Mouse (Mus musculus) T-helper 17 cell (primary cell): ENCODE measurements at regions not wholly inside any gene's neighbourhood (a gene's known extent, or its start where the extent isn't known, plus 50 kb on each side); places are given as distances from the start of the nearest gene placed in this dataset.

ENCODE experiments used
- in situ Hi-C, 2 experiments: fragments of 300-600 bp; cut with MboI, MseI; formaldehyde crosslinking; loops; 1 replicate in 1 of 2; 2 replicates in 1 of 2; pipeline ENCODE4 v1.15.1; 2025; ENCODE audit warnings: high pct_unique_total_duplicates in 2 of 2

DNA sequence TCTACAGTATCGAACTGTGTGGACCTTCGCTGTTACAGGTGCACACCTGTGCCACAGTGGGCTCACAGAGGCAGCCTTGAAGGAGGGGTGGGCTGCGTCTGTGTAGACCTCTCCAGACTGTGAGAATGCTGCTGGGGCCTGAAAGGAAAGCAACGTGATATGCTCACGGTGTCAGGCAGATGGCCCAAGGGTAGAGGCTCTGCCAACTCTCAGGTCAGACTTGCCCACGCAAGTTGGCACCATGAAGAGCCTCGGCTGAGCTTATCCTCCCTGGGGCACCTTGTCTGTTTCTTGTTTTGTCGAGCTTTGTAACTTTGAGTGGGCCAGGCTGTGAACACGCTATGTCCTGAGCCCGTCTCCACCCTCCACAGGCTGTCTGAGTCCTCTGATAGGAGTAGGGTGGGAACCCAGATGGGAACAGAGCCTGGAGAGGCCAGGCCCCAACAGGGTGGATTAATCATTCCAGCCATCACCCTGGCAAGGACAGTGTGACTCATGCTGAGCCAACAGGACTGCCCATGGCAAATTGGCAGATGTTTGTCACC lies 558.6 kb downstream of the Vrk1 start:
- in situ Hi-C loops: loop anchor here in 1 of 2 experiments (5.0 kb wide), 1 partner anchor 1959 kb away; no protein-coding TSS in a partner anchor

DNA sequence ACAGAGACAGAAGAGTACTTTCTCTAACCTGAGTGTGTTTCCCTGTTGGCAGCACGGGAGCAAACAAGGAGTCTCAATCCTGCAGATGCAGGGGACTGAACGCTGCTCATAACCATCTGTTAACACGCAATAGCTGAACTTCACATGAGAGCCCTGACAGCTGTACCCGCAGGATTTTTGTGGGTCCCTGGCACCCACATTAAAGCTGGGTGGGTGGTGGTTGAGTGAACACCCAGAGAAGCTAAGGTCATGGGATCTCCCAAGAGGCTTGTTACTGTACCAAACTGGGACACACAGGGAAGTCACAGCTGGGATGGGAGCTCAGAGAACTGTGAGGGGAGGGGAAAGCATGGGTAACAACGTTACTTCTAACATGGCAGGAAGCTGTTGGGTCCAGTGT lies 562.9 kb downstream of the Vrk1 start:
- in situ Hi-C loops: no loop called here

DNA sequence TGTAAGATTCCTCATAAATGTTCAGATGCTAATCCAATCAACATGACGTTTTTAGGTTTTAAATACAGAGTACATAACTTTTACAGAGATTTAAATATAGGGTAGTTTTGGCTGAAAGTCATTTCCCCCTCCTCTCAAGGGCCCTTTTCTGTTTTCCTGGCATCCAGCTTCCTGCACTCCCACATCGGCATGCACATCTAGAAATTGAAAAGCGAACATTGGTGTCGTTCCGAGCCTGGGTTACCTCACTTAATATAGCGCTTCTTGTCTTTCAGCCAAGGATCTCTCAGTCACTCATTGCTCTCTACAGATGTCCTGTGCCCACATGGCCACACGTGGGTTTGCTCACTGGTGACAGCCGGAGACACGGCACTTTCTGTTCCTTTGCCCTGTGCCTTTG lies 572.7 kb downstream of the Vrk1 start:
- in situ Hi-C loops: no loop called here

DNA sequence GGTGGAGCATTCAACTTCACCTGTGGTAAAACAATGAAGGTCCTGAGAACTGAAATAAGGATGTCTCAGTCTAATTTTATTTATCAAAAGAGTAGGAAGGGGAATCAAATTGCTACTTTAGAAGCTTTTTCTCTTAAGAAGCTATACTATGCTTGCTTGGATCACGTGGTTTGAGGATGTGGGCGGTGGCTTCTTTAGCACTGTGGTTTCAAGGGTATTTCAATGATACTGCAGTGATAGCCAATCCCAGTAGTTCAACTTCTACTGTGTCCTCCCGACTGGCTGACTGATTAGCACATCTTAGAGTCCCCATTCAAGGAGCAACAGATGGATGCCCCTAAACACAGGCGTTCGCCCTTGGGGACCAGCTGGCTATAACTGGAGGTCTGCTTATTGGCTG lies 575.6 kb downstream of the Vrk1 start:
- in situ Hi-C loops: no loop called here

DNA sequence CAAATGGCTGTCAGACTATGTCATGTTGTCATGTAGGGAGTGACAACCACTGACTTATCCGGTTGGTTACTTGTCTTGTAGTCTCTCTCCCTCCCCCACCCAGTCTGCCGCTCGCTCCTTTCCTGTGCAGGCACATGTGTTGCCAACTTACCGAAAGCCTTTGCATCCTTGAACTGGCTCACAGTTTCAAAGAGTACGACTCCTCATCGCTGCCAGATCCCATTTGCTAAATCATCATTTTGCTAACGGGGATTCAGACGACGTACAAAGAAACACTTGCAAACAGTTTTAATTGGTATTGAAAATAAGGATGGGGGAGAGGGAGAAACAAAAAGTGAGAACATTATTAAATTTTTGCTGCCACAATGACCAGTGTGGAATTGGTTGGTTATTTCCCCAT lies 582.7 kb downstream of the Vrk1 start:
- in situ Hi-C loops: no loop called here

DNA sequence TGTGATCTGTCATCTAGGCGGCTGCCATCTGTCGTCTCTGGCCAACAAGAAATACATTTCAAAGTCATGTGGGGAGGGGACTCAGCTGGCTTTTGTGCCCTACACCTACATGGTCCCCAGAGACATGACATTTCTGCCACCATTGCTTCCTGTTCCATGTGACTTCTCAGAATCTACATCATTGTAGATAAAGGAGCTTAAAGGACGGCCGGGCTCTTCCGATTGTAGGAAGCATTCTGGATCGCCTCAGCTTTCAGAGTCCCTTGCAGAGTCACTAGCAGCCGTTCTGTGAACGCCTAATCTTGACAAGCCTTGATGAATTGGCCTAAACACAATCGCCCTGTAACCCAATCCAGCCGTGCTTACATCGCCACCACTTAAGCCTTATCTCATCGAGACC lies 587.6 kb downstream of the Vrk1 start:
- in situ Hi-C loops: no loop called here

DNA sequence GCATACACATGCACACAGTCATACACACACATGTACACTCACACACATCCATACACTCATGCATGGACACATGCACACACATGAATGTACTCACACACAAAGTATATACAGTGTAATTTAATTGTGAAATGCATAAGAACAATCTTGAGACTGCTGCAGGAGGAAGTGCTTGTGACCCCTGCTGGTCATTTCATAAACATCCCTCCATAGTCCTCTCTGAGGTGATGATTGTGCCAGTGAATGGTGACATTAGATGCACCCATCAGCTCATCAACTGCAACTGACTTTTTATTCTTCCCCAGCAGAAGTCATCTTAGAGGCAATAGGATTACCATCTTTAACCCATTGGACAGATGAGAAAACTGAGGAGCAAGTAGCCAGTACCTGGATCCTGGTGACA lies 597.2 kb downstream of the Vrk1 start:
- in situ Hi-C loops: no loop called here

DNA sequence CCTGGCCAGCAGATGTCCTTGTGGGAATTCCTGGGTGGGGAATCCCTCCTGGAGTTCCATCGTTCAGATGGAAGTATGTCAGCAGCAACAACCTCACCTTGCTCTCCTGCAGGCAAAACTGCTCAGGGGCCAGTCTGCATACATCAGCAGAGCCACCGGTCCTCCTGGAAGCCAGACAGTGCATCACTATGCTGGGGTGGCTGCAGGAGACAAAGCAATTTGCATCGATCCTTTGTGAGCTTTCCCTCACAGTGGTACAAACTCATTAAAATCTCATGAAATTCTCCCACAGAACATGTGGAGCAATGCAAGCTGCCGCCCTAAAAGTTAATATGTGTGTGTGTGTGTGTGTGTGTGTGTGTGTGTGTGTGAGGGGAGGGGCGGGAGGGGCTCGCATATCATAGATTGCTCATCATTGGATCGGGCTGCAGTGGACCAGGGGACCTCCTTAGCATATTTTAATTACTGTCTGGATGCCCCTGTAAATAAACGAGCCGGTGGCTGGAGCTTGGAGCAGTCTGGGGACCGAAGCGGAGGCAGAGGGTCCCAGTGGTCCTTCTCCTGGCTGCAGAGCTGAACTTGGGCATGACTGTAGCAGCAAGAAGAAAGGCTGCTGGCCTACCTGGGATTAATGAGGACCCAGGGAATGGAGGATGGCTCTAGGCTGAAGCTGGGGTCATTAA lies 597.8 kb downstream of the Vrk1 start:
- in situ Hi-C loops: no loop called here

DNA sequence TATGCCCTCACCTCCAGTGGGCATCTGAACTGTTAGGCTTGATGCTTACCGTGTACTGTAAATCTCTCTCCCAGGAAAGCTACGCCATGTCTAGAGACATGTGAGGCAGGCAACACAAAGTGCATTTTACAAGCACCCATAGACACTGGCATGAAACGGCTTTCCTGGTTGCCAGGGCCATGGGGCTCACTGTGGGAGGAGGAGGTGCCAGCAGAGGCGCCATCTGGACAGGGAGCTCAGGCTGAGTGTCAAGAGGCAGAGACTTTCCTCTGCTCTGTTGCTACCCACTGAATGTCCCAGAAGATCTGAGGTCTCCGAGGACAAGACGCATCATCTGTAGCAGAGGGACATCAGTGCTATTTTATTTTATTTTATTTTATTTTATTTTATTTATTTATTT lies 608.7 kb downstream of the Vrk1 start:
- in situ Hi-C loops: no loop called here

DNA sequence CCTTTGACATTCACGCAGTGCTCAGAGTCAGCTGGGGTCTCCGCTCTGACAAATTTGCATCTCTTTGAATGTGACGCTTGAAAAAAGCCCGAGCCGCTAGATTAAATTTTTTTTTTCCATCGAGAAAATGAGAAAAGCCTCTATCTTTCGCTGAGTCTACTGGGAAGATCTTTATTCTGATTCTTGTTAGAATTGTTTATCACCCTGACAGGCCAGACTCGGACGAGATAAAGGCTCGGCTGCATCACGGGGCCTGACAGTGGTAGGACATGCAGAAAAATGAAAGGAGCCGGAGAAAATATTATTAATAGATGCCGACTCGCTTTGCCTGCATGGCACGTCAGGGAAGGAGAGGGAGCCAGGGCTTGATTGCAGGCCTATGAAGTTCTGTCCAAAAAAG lies 616.8 kb downstream of the Vrk1 start:
- in situ Hi-C loops: no loop called here

DNA sequence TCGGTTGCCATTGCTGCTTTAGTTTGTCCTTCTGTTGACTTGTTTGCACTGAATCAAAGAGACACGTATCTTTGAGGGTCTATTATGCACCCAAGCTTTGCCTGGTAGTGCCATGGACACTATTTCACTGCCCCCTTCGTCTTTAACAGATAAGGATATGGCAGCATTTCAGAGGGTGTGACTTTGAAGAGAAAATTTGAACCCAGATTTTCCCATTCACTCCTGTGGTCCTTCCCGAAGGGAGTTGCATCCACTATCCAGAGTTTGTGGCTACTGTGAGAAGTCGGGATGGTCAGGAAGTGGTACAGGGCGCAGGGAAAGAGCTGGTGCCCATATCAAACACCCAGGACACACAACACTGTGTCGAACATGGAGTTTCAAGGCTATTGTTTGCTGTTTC lies 622.5 kb downstream of the Vrk1 start:
- in situ Hi-C loops: no loop called here

DNA sequence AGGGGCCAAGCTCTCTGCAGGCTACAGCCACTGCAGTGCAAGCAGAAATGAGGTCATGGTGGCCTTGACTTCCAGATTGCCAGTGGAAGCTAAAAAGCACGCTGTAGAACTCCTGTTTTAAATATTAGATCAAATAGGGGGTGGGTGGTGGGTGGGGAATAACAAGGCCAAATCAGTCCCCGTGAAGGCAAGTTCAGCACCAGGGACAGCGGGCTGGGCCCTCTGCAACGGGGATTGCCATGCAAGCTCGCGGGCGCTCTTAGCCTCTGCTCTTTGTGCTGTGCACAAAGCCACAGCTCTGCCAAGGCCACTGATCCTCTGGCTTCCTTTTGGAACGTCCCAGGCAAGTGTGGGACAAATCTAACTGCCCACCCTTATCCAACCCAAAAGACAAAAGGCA lies 623.1 kb downstream of the Vrk1 start:
- in situ Hi-C loops: no loop called here

DNA sequence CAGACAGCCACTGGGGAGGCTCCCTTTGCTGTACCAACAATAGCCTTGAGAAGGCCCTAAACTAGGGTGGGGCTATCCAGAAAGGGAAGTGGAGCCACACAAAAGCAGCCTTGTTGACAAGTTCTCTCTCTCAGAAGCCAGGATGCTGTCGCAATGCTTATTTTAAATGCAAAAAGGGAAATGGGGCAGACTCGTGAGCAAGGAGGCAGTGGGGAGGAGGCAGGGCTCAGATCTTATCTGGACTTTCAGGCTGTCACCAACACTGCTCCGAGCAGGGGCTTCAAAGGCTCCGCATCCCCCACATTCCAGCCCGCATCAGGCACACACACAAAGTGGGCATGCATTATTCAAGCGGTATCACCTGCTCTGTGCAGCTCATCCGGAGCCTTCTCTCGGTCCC lies 648.3 kb downstream of the Vrk1 start:
- in situ Hi-C loops: no loop called here

DNA sequence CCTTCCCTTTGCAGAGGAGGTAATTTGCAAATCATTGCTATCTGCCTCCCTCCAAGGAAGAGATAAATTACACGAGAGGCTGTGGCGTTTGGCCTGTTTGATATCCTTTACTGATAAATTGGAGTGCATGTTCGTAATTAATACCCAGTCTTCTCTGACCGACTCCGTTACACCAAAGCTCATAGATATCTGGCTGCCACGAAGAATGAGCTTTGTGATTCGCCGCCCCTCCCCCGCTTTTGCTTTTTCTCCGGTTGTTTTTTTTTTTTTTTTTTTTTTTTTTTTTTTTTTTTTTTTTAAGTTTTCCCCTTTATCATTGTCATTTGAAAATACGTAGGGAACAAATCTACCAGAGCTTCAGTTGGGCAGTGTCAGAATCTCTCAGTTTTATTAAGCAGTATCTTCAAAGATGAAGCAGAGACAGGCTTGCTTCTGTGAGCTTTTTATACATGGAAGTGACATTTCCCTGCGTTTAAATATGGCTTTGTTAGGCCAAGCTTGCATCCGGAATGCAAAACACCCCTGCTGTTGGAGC lies 663.3 kb downstream of the Vrk1 start:
- in situ Hi-C loops: no loop called here

DNA sequence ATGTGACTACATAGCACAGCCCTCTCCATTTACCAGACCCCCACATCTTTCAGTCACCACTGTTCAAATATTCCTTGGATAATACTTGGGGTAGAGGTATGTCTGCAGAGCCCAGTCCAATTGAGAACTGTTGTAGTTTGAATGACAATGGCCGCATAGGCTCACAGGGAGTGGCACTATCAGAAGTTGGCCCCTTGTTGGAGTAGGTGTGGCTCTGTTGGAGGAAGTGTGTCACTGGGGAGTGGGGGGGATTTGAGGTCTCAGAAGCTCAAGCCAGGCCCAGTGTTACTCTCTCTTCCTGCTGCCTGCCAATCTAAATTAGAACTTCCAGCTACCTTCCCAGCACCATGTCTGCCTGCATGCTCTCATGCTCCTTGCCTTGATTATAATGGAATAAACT lies 664.7 kb downstream of the Vrk1 start:
- in situ Hi-C loops: no loop called here

DNA sequence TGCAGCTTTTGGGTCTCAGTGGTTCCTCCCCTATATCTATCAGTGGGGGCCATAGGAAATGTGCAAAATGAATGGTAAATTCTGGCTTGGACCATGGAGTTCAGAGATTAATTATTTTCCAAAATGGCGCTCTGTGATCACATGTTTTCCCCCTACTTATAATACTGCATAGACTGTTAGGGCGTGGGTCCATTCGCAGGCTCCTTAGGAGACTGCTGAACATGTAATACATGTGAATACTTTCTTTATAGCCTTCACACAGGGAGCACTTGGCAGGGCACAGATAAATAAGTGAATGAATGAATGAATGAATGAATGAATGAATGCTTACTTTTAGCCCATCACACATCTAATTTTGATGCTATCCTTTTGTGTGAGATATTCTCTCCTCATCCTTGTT lies 666.1 kb downstream of the Vrk1 start:
- in situ Hi-C loops: no loop called here

DNA sequence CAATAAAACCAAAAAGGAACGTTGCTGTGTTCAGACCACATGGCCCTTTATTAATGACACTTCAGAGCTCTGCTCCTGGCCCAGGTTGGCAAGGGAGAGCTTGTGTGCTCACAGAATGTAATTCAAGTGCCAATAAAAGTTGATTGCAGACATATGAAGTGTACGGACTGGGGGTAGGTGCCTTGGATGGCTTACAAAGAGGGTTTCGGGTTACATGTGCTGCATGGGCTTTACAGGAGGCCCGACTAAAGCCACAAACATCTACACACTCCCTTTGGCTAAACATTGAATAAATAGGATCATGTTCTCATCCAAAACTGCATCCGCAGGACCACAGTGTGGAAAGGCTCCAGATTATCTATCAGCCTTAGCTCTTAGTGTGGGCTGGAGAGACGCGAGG lies 666.5 kb downstream of the Vrk1 start:
- in situ Hi-C loops: no loop called here

DNA sequence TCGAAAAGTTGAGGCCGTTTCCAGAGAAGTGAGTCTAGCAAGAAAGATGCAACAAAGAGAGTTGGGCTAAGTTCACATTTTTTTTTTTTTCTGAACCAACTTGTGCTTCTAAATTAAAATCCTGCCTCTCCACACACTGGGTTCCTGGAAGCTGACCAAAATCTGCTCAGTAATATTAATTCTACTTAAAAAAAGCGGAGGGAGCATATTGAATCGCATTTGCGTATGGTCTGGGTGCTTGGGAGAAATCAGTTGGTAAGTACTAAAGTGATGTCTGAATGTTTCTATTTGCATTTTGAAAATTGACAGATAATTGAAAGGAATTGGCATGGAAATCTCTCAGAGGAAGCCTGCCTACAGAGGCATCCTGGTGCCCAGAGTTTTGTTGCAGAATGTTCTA lies 676.0 kb downstream of the Vrk1 start:
- in situ Hi-C loops: no loop called here

DNA sequence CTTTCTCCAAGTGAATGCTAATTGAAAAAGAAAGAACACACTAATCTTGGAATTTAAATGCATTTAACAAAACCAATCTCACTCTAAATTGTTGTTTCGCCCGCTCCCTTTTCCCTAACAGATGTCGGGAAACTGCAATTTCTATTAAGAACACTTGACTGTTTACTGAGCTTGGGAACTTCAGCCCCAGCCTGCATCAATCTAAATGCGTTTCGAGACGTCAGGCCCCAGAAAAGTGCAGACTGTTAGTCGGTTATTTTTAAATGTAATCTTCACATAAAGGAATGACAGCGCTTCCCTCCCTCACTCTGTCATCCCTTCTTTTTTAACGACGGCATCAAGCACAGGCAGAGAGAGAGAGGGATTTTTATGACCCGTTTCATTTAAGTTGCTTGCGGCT lies 677.7 kb downstream of the Vrk1 start:
- in situ Hi-C loops: no loop called here

DNA sequence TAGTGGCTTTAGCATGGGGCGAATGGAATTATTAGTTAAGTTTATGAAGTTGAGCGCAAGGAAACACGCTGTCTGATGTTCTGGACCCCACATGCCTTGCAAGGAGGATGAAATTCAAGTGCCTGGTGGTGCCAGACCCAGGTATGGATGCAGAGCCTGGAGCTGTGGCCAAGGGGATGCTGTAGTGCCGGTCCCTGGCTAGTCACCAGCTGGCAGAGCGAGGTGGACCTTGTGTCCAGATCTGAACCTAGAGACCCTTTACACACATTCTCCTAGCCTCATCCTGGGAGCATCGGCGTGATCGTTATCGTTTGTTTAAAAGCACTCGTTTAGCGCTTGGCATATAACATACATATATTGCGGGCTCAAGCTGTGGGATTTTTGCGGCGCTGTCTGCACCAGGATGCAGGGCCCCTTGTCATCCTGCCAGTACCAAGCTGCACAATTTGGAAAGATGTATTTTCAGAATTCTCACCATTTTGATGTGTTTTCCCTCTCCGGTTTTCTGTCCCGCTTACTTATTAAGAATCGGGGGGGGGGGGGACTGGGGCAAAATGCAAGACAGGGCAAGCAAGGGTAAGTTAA lies 678.2 kb downstream of the Vrk1 start:
- in situ Hi-C loops: no loop called here

DNA sequence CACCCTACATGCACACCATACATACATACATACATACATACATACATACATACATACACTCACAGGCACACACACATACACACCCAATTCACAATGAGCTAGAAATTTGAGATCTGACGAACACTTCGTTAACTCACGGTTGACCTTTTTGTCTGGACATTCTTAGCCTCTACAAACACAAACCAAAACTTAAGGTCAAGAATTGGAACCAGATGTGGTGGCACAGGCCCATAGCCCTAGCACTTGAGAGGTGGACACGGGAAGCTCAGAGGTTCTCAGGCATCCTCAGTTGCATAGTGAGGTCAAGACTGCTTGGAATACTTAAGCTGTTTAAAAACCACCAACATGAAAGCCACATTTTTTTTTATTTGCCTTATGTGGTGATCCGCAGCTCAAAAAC lies 692.9 kb downstream of the Vrk1 start:
- in situ Hi-C loops: no loop called here

DNA sequence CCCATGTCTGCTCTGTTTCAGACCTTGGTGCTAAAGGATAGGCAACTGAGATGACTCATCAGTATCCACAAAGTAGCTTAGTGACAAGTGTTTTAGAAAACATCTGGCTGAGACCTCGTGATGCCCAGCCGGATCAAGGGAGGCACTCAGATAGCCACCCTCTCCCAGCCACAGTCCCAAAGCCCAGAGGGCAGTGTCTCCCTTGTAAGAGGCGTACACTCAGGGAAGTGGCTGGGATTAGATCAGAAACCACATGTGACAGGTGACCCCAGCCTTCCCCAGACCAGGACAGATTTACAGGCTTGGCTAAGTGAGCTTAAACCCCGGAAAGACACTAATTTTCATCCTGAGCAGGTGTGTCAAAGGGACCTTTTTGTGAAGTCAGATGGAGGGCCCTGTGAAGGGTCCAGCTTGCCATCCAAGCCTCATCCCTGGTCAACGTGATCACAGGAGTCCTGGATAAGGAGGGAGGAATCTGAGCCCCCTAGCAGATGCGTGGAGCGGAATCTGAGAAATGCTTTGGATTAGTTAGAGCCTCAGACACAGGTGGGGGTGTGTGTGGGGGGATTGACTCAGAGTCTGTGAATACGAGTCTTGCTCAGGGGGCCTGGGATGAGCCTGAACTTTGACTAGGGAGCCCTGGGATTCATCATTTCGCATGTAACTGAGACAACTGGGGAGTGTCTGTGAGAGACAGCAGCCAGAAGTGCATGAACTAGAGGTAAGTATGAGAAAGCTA lies 711.4 kb downstream of the Vrk1 start:
- in situ Hi-C loops: no loop called here

DNA sequence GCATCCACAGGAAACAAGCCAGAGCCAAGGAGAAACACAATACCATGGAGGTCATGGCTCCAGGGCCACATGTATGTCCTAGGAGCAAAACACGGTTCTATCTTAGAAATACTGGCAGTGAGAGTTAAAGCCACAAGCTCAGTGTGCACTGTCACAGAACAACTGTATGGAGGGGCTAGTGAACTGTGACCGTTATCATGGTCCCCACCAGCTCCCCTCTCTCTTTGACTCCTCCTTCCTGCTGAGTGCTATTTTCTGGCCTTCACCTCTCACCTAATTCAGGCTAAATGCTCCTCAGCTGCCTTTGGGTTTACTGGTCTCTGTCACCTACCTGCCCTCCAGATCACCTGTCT lies 712.0 kb downstream of the Vrk1 start:
- in situ Hi-C loops: no loop called here
